Mouse (Mus musculus): ENCODE results near the gene Fam129b. TPM values are rescaled to one million over a fixed set of nuclear protein-coding genes. Genes with fewer than 3 reads are reported as not detected.
"Not testable (repeated sequence)": the region's sequence is repeated elsewhere in the genome, so short reads cannot be mapped to it uniquely, and the experiment has no call there.

Fam129b gene
- polyA plus RNA-seq, 1 experiment from 2014 or later = 47.1 TPM

GRCm38 (mm10) chr2:32852156-32852555, 23.8 kb upstream of the Fam129b start:
- Histone ChIP-seq H3K4me3 (peak overlapping the region; percentile 33; the same call in 1 of the 2 replicates), H3K27ac (no peak overlapping the region), H3K36me3 (no peaks in the 10 kb centered on the region), H3K9me3 (no peaks in the 10 kb centered on the region), H3K27me3 (ENCODE audit: insufficient read depth, poor library complexity, severe bottlenecking) (peaks cover 33% of the 10 kb centered on the region), H3K4me1 (peaks cover 17% of the 10 kb centered on the region)
- no peak for DNase-seq (ENCODE audit: low spot score)
- WGBS = 4% methylated on average over 20 of the region's 20 CpGs

GRCm38 (mm10) chr2:32853716-32854115, 22.2 kb upstream of the Fam129b start:
- H3K36me3 ChIP-seq; H3K4me3 ChIP-seq; H3K9me3 ChIP-seq; H3K27ac ChIP-seq; DNase-seq (ENCODE audit: low spot score): not testable (repeated sequence)
- Histone ChIP-seq H3K27me3 (ENCODE audit: insufficient read depth, poor library complexity, severe bottlenecking) (peaks cover 33% of the 10 kb centered on the region), H3K4me1 (peaks cover 17% of the 10 kb centered on the region)
- whole genome bisulfite sequencing = 66% methylated on average over 4 of the region's 4 CpGs

GRCm38 (mm10) chr2:32854206-32854605, 21.7 kb upstream of the Fam129b start:
- Histone ChIP-seq H3K4me1 (peaks cover 17% of the 10 kb centered on the region), H3K27me3 (ENCODE audit: insufficient read depth, poor library complexity, severe bottlenecking) (peaks cover 33% of the 10 kb centered on the region), H3K4me3 (no peak overlapping the region), H3K27ac (no peak overlapping the region), H3K36me3 (no peaks in the 10 kb centered on the region), H3K9me3 (no peaks in the 10 kb centered on the region)
- 7% methylated on average over 8 of the region's 8 CpGs for WGBS
- peak; percentile 94 for DNase-seq (ENCODE audit: low spot score)

- Histone ChIP-seq H3K4me1 (peaks cover 17% of the 10 kb centered on the region), H3K27ac (no peak overlapping the region), H3K36me3 (no peaks in the 10 kb centered on the region), H3K27me3 (ENCODE audit: insufficient read depth, poor library complexity, severe bottlenecking) (peaks cover 33% of the 10 kb centered on the region), H3K9me3 (no peaks in the 10 kb centered on the region), H3K4me3 (no peak overlapping the region)
- 54% methylated on average over 7 of the region's 7 CpGs for WGBS
- DNase-seq (ENCODE audit: low spot score) = no peak
Observed at GRCm38 (mm10) chr2:32855046-32855785, 20.7 kb upstream of the Fam129b start.

- no peak for DNase-seq (ENCODE audit: low spot score)
- WGBS = 39% methylated on average over 5 of the region's 5 CpGs
- no peak overlapping the region for H3K4me3 ChIP-seq
- H3K36me3 ChIP-seq = no peaks in the 10 kb centered on the region
- H3K9me3 ChIP-seq = no peaks in the 10 kb centered on the region
- no peak overlapping the region for H3K27ac ChIP-seq
- H3K4me1 ChIP-seq = peaks cover 17% of the 10 kb centered on the region
- peaks cover 29% of the 10 kb centered on the region for H3K27me3 ChIP-seq (ENCODE audit: insufficient read depth, poor library complexity, severe bottlenecking)
Observed at GRCm38 (mm10) chr2:32855790-32856465, 20.0 kb upstream of the Fam129b start.

- H3K4me1 ChIP-seq = peaks cover 12% of the 10 kb centered on the region; the same call in 1 of the 2 replicates
- peaks cover 12% of the 10 kb centered on the region for H3K27me3 ChIP-seq (ENCODE audit: insufficient read depth, poor library complexity, severe bottlenecking)
- peak; percentile 91 for DNase-seq (ENCODE audit: low spot score)
- no peak overlapping the region for H3K27ac ChIP-seq
- H3K9me3 ChIP-seq = no peaks in the 10 kb centered on the region
- no peak overlapping the region for H3K4me3 ChIP-seq
- WGBS = 2% methylated on average over 7 of the region's 7 CpGs
- no peaks in the 10 kb centered on the region for H3K36me3 ChIP-seq
Observed at GRCm38 (mm10) chr2:32857584-32857983, 18.3 kb upstream of the Fam129b start.

- peaks cover 11% of the 10 kb centered on the region; the same call in 1 of the 2 replicates for H3K4me1 ChIP-seq
- peak; percentile 88 for DNase-seq (ENCODE audit: low spot score)
- 43% methylated on average over 10 of the region's 10 CpGs for WGBS
- H3K4me3 ChIP-seq = no peak overlapping the region
- H3K9me3 ChIP-seq = no peaks in the 10 kb centered on the region
- H3K27ac ChIP-seq = no peak overlapping the region
- no peaks in the 10 kb centered on the region for H3K36me3 ChIP-seq
- H3K27me3 ChIP-seq (ENCODE audit: insufficient read depth, poor library complexity, severe bottlenecking) = peaks cover 8% of the 10 kb centered on the region; the same call in 1 of the 2 replicates
Observed at GRCm38 (mm10) chr2:32859010-32859621, 16.8 kb upstream of the Fam129b start.

- Histone ChIP-seq H3K4me3 (no peak overlapping the region), H3K27ac (no peak overlapping the region), H3K27me3 (ENCODE audit: insufficient read depth, poor library complexity, severe bottlenecking) (peaks cover 8% of the 10 kb centered on the region; the same call in 1 of the 2 replicates), H3K36me3 (no peaks in the 10 kb centered on the region), H3K9me3 (no peaks in the 10 kb centered on the region), H3K4me1 (peaks cover 8% of the 10 kb centered on the region; the same call in 1 of the 2 replicates)
- 71% methylated on average over 5 of the region's 5 CpGs for WGBS
- DNase-seq (ENCODE audit: low spot score) = no peak
Observed at GRCm38 (mm10) chr2:32859622-32860012, 16.3 kb upstream of the Fam129b start.

- H3K4me3 ChIP-seq = no peak overlapping the region
- H3K36me3 ChIP-seq = no peaks in the 10 kb centered on the region
- 0 out of 2 replicates have a peak, but pooled peaks cover 4% of the 10 kb centered on the region for H3K4me1 ChIP-seq
- WGBS = 83% methylated on average over 8 of the region's 8 CpGs
- no peaks in the 10 kb centered on the region for H3K9me3 ChIP-seq
- no peaks in the 10 kb centered on the region; the same call in 1 of the 2 replicates for H3K27me3 ChIP-seq (ENCODE audit: insufficient read depth, poor library complexity, severe bottlenecking)
- H3K27ac ChIP-seq = no peak overlapping the region
- DNase-seq (ENCODE audit: low spot score) = no peak
Observed at GRCm38 (mm10) chr2:32860799-32861198, 15.1 kb upstream of the Fam129b start.

- Histone ChIP-seq H3K4me3 (no peak overlapping the region), H3K36me3 (no peaks in the 10 kb centered on the region), H3K9me3 (no peaks in the 10 kb centered on the region), H3K4me1 (peaks cover 2% of the 10 kb centered on the region), H3K27me3 (ENCODE audit: insufficient read depth, poor library complexity, severe bottlenecking) (no peaks in the 10 kb centered on the region; the same call in 1 of the 2 replicates), H3K27ac (no peak overlapping the region)
- no peak for DNase-seq (ENCODE audit: low spot score)
- 93% methylated on average over 3 of the region's 3 CpGs for WGBS
Observed at GRCm38 (mm10) chr2:32863317-32863716, 12.6 kb upstream of the Fam129b start.

- WGBS = 67% methylated on average over 2 of the region's 2 CpGs
- H3K27ac ChIP-seq = no peak overlapping the region
- DNase-seq (ENCODE audit: low spot score) = no peak
- H3K9me3 ChIP-seq = no peaks in the 10 kb centered on the region
- H3K4me1 ChIP-seq = peaks cover 13% of the 10 kb centered on the region
- no peaks in the 10 kb centered on the region for H3K36me3 ChIP-seq
- no peak overlapping the region for H3K4me3 ChIP-seq
- H3K27me3 ChIP-seq (ENCODE audit: insufficient read depth, poor library complexity, severe bottlenecking) = no peaks in the 10 kb centered on the region; the same call in 1 of the 2 replicates
Observed at GRCm38 (mm10) chr2:32864755-32865154, 11.2 kb upstream of the Fam129b start.

GRCm38 (mm10) chr2:32867354-32867753, 8.6 kb upstream of the Fam129b start:
- Histone ChIP-seq H3K27me3 (ENCODE audit: insufficient read depth, poor library complexity, severe bottlenecking) (no peaks in the 10 kb centered on the region; the same call in 1 of the 2 replicates), H3K27ac (no peak overlapping the region), H3K9me3 (no peaks in the 10 kb centered on the region), H3K36me3 (no peaks in the 10 kb centered on the region), H3K4me3 (no peak overlapping the region), H3K4me1 (peaks cover 24% of the 10 kb centered on the region)
- no peak for DNase-seq (ENCODE audit: low spot score)
- 82% methylated on average over 4 of the region's 4 CpGs for WGBS

Data from heart, embryonic 10.5 days (tissue).